Mouse (Mus musculus) E14TG2a.4 (cell line): ENCODE data around the gene Unc50.
A peak's percentile ranks its signal among the peaks of the same experiment; 100 is the strongest.

ENCODE experiments used
- H3K27me3 ChIP-seq: 2 replicates; pipeline ENCODE4 v1.6.1; 2014; ENCODE audit warnings: low read length, control low read depth; ENCODE audit not compliant: insufficient read depth
- H3K36me3 ChIP-seq: 2 replicates; pipeline ENCODE4 v1.6.1; 2014; ENCODE audit warnings: low read length, control low read depth; ENCODE audit not compliant: insufficient read depth
- H3K4me1 ChIP-seq: replicated peaks from 2 replicates; pipeline ENCODE4 v1.6.1; 2014; ENCODE audit warnings: low read depth, low read length, control low read depth
- H3K4me3 ChIP-seq: replicated peaks from 2 replicates; pipeline ENCODE4 v1.5.1; 2014; ENCODE audit warnings: mild to moderate bottlenecking, low read length
- H3K9me3 ChIP-seq: 2 replicates; pipeline ENCODE4 v1.6.1; 2014; ENCODE audit warnings: low read length, control low read depth
- CTCF ChIP-seq: conservative IDR thresholded peaks from 2 replicates; pipeline ENCODE4 v1.5.1; 2014; ENCODE audit warnings: low read length
- NANOG ChIP-seq: IDR thresholded peaks from 2 replicates; pipeline ENCODE4 v1.6.1; 2014; ENCODE audit warnings: borderline replicate concordance, low read length, mixed read lengths
- POU5F1 ChIP-seq: IDR thresholded peaks from 2 replicates; pipeline ENCODE4 v1.6.1; 2014; ENCODE audit warnings: low read length, borderline replicate concordance

The Unc50 gene

GRCm38 (mm10) chr1:37429366-37430296, at the start of gene Unc50, which contains the start of gene Coa5:
Gene Unc50, plus strand, starts transcription at chr1:37430139.
Gene Coa5, minus strand, starts transcription at chr1:37430103.
- Histone ChIP-seq H3K9me3 (no peaks in the 10 kb centered on the region), H3K36me3 (peaks cover 64% of the 10 kb centered on the region), H3K4me1 (peaks cover 27% of the 10 kb centered on the region), H3K4me3 (peak within 1 kb of the TSS; percentile 96), H3K27me3 (no peaks in the 10 kb centered on the region)
- no peak for TF ChIP-seq CTCF
- no peak for TF ChIP-seq POU5F1
- no peak for TF ChIP-seq NANOG

DNA sequence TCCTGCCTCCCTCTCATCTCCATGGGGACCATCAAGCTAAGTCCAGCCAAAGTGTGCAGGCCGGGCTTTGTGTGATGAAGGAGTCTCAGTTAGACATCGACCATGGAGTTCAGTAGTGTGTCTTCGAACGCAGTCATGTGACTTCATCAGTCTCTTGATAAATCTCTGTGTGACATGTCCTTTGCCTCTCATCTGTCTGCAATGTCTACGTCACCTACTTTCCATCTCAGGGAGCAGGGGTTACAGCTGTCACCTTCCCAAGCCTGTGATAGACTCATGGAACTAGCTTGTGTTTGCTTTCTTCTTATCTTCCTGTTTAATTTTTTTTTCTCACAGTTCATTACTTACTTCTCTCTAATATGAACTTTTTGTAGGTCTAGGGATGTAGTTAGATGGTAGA, 49.0 kb upstream of the Unc50 start:
- Histone ChIP-seq H3K27me3 (no peaks in the 10 kb centered on the region), H3K4me1 (no peaks in the 10 kb centered on the region), H3K4me3 (no peak overlapping the region), H3K36me3 (no peaks in the 10 kb centered on the region; the same call in 1 of the 2 replicates), H3K9me3 (no peaks in the 10 kb centered on the region)
- TF ChIP-seq NANOG (no peak), CTCF (no peak), POU5F1 (no peak)

DNA sequence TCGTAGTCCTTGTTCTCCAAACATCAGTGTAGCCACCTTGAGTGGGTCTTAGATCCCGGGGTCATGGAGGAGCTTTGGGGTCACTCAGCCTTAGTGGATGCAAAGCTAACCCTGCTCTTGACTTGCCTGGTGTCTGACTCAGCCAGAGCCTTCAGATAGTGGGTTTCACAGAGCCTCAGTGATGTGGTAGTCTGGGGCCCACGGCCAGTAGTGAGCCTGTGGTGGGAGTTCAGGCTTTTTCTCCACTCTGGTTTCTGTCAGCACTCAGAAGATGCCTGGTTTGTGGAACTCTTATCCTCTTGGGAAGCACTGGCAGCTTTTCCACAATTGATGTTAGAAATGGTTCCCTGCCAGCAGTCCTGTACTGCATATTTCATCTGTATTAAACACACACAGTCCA, 45.6 kb upstream of the Unc50 start:
- Histone ChIP-seq H3K36me3 (no peaks in the 10 kb centered on the region; the same call in 1 of the 2 replicates), H3K4me3 (no peak overlapping the region), H3K27me3 (no peaks in the 10 kb centered on the region), H3K4me1 (no peaks in the 10 kb centered on the region), H3K9me3 (no peaks in the 10 kb centered on the region)
- TF ChIP-seq CTCF: no peak
- no peak for TF ChIP-seq POU5F1
- TF ChIP-seq NANOG: no peak

- Histone ChIP-seq H3K27me3 (no peaks in the 10 kb centered on the region), H3K9me3 (no peaks in the 10 kb centered on the region), H3K36me3 (no peaks in the 10 kb centered on the region), H3K4me1 (no peaks in the 10 kb centered on the region), H3K4me3 (no peak overlapping the region)
- TF ChIP-seq CTCF: no peak
- no peak for TF ChIP-seq NANOG
- no peak for TF ChIP-seq POU5F1
Observed at GRCm38 (mm10) chr1:37386448-37386971, 43.4 kb upstream of the Unc50 start.

DNA sequence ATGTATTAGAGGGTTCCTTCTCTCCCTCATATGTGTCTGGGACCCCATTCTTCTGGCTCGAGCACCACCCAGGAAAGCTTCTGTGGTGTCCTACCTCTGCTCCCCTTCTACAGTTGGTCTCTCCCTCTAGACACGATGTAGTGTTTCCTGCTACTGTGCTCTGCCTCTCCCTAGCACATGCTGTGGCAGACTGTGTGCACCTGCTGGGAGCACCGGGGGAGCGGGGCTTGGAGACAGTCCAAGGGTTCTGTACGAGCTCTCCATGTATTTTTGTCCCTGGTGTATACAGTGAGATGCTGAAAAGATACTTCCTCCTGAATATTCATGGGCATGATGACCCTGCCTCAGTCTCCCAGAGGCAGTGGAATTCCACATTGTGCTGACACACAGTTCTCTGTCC, 36.8 kb upstream of the Unc50 start:
- Histone ChIP-seq H3K4me1 (0 out of 2 replicates have a peak, but pooled peaks cover 2% of the 10 kb centered on the region), H3K27me3 (no peaks in the 10 kb centered on the region), H3K4me3 (no peak overlapping the region), H3K36me3 (0 out of 2 replicates have a peak, but pooled peaks cover 4% of the 10 kb centered on the region), H3K9me3 (no peaks in the 10 kb centered on the region)
- TF ChIP-seq NANOG (no peak), POU5F1 (no peak), CTCF (no peak)

- TF ChIP-seq POU5F1: no peak
- TF ChIP-seq NANOG: no peak
- TF ChIP-seq CTCF: no peak
- Histone ChIP-seq H3K27me3 (no peaks in the 10 kb centered on the region), H3K9me3 (no peaks in the 10 kb centered on the region), H3K4me3 (no peak overlapping the region), H3K4me1 (0 out of 2 replicates have a peak, but pooled peaks cover 11% of the 10 kb centered on the region), H3K36me3 (0 out of 2 replicates have a peak, but pooled peaks cover 4% of the 10 kb centered on the region)
Observed at GRCm38 (mm10) chr1:37396481-37396880, 33.5 kb upstream of the Unc50 start.

- H3K4me3 ChIP-seq: 0 out of 2 replicates have a peak overlapping the region, but pooled peaks have one; percentile 32
- H3K4me1 ChIP-seq: peaks cover 24% of the 10 kb centered on the region
- H3K36me3 ChIP-seq: 0 out of 2 replicates have a peak, but pooled peaks cover 4% of the 10 kb centered on the region
- TF ChIP-seq CTCF: no peak
- TF ChIP-seq NANOG: no peak
- no peak for TF ChIP-seq POU5F1
- H3K9me3 ChIP-seq: no peaks in the 10 kb centered on the region
- H3K27me3 ChIP-seq: no peaks in the 10 kb centered on the region
Observed at GRCm38 (mm10) chr1:37398961-37399360, 31.0 kb upstream of the Unc50 start.

- Histone ChIP-seq H3K9me3 (no peaks in the 10 kb centered on the region), H3K4me1 (peaks cover 24% of the 10 kb centered on the region), H3K36me3 (0 out of 2 replicates have a peak, but pooled peaks cover 4% of the 10 kb centered on the region), H3K27me3 (no peaks in the 10 kb centered on the region), H3K4me3 (no peak overlapping the region)
- TF ChIP-seq NANOG: no peak
Observed at GRCm38 (mm10) chr1:37399734-37400133, 30.2 kb upstream of the Unc50 start.
